Mouse (Mus musculus) spleen, postnatal 0 days (tissue): ENCODE results near the gene Olfr46. TPM values are rescaled to one million over a fixed set of nuclear protein-coding genes. Genes with fewer than 3 reads are reported as not detected.

Experiments
- polyA plus RNA-seq: library from polyadenylated mRNA; unstranded; fragments of >200 nt; fragmentation: Nextera tagmentation; extraction: Ambion mirVana; gene quantifications from 2 replicates; pipeline ENCODE4 v1.2.1, GENCODE M21; 2015

The Olfr46 gene
- 0.01 TPM in 2 replicates for polyA plus RNA-seq

GRCm38 (mm10) chr7:140600969-140601368 lies at the start of gene Olfr46:
Gene Olfr46 (plus strand): TSS chr7:140601269.

GRCm38 (mm10) chr7:140567586-140567985 lies 33.5 kb upstream of the Olfr46 start, which contains the start of gene Olfr538:
Gene Olfr538 (plus strand): TSS chr7:140567886.

GRCm38 (mm10) chr7:140628670-140629069 lies 27.6 kb downstream of the Olfr46 start, which contains the start of gene Olfr61:
Gene Olfr61 (plus strand): TSS chr7:140628970.

GRCm38 (mm10) chr7:140646152-140646551 lies 45.1 kb downstream of the Olfr46 start, which contains the start of gene Olfr53:
Gene Olfr53 (plus strand): TSS chr7:140646452.

GRCm38 (mm10) chr7:140659630-140660029 lies 58.6 kb downstream of the Olfr46 start, which contains the start of gene Olfr539:
Gene Olfr539 (plus strand): TSS chr7:140659930.

Other genes with a start within 250 kb of the Olfr46 start
- not detected in 2 replicates for gene Olfr60, start 239.6 kb upstream of the Olfr46 start, polyA plus RNA-seq
- gene Olfr530, start 224.9 kb upstream of the Olfr46 start, polyA plus RNA-seq: 0.06 TPM in 1 of 2 replicates, not detected in the other
- not detected in 2 replicates for gene Olfr531, start 198.4 kb upstream of the Olfr46 start, polyA plus RNA-seq
- gene Olfr532, start 179.6 kb upstream of the Olfr46 start, polyA plus RNA-seq: not detected in 2 replicates
- gene Olfr533, start 137.9 kb upstream of the Olfr46 start, polyA plus RNA-seq: not detected in 2 replicates
- gene Olfr535, start 117.1 kb upstream of the Olfr46 start, polyA plus RNA-seq: not detected in 2 replicates
- gene Olfr536, start 93.9 kb upstream of the Olfr46 start, polyA plus RNA-seq: not detected in 2 replicates
- gene Olfr538, start 33.4 kb upstream of the Olfr46 start, polyA plus RNA-seq: not detected in 2 replicates
- gene Olfr61, start 27.7 kb downstream of the Olfr46 start, polyA plus RNA-seq: not detected in 2 replicates
- not detected in 2 replicates for gene Olfr53, start 45.2 kb downstream of the Olfr46 start, polyA plus RNA-seq
- gene Olfr539, start 58.7 kb downstream of the Olfr46 start, polyA plus RNA-seq: not detected in 2 replicates
- gene Olfr45, start 80.7 kb downstream of the Olfr46 start, polyA plus RNA-seq: not detected in 2 replicates
- not detected in 2 replicates for gene Olfr541, start 96.0 kb downstream of the Olfr46 start, polyA plus RNA-seq
- gene Cyp2e1, start 162.5 kb downstream of the Olfr46 start, polyA plus RNA-seq: 0.19 and 0.23 TPM in 2 replicates
- 0.16 TPM in 1 of 2 replicates, not detected in the other for gene Syce1, start 186.6 kb downstream of the Olfr46 start, polyA plus RNA-seq
- 0.13 TPM in 2 replicates for gene Zfp941, start 220.9 kb downstream of the Olfr46 start, polyA plus RNA-seq
- 0.18 TPM in 1 of 2 replicates, not detected in the other for gene Urah, start 233.7 kb downstream of the Olfr46 start, polyA plus RNA-seq
- gene Scgb1c1, start 244.3 kb downstream of the Olfr46 start, polyA plus RNA-seq: not detected in 2 replicates
- gene Odf3, start 246.5 kb downstream of the Olfr46 start, polyA plus RNA-seq: 0.12 and 0.16 TPM in 2 replicates